Mouse (Mus musculus): ENCODE results near the gene Dnajb3. TPM values are rescaled to one million over a fixed set of nuclear protein-coding genes. Genes with fewer than 3 reads are reported as not detected.
A peak's percentile ranks its signal among the peaks of the same experiment; 100 is the strongest.
"Not testable (repeated sequence)": the region's sequence is repeated elsewhere in the genome, so short reads cannot be mapped to it uniquely, and the experiment has no call there.

Gene Dnajb3
- total RNA-seq, 2 experiments from 2014 or later, result not detected

DNA sequence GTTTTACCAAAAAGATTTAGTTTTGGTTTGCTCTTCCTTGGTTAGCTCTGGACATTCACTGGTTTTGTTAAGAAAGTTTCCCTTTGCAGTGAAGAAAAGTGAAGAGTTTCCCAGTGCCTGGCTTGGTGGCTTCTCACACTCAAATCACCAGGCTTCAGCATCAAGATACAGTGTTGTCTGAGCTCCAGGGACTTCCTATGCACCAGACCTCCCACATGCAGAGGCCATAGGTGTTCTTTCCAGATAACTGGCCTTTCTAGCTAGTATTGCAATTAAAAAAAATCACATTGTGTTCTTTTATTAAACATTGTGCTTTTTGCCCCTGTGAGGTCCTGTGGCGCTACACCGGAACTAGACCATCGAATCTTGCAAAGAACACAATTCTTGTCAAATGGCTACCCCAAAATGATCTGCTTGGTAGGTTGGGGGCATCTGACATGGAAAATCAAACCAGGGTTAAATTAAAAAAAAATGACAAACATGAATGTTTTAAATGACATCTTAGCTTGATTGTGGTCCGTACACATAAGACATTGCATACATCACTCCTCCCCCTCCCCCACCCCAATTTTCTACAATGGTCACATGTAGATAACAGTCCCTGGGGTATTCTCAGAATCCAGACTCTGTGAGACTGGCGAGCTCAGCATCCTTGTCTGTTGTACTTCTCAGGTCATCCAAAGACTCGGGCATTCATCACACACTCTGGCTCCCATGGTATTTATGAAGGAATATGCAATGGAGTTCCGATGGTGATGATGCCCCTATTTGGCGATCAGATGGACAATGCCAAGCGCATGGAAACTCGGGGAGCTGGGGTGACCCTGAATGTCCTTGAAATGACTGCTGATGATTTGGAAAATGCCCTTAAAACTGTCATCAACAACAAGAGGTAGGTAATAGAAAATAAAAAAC is 10.1 kb upstream of the Dnajb3 start:
- DNase-seq (ENCODE audit: low spot score), result peak; percentile 1

DNA sequence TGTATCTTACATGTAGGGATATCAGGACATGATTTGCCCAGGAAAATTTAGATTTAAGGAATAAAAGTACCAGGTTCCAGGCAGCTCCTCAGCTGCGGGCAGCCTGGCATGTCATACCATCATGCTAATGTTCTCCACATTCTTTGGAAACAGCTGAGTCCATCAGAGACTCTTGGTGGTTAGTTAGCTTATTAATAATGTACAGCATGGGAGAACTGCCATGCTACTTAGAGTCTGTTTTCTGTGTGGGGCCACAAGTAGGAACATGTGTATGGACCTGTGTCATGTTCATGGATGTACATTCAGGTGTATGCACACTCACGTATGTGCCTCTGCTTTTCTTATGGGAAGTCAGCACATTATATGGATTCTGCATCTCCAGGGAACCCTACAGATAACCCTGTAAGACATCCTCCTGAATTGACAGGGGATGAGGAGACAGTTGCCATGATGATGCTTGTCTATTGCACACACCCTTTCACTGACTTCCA is 8.9 kb upstream of the Dnajb3 start:
- DNase-seq (ENCODE audit: low spot score), result peak; percentile 9

DNA sequence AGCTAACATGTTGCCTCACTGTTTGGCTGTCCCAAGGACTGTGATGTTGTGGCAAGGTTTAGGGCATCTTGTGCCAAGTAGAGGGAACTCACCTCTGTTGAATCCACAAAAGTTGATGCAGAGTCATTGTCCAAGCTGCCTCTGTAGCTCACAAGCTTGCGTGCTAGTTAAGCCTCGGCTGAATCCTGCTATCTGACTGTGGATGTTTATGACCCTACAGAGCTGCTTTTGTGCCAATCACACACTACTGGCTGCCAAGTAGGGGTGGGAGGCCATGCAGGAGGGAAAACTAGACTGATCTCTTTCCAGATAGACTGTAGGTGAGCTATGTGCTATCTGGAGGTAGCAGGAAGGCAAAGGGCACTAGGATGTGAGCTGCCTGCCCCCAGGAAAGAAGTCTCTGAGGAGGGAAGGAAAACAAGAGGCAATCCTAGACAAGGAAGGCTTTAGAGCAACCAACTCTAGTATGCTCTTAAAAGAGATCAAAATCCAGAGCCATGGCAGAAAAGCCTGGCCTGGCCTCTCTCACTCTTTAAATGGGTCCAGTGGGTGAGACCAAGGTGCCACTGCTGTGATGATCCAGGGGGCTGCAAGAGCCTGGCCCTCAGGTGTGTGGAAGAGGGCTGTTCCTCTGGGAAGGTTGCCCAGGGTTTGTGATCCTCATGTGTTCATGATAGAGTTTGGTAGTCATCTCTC is 8.3 kb upstream of the Dnajb3 start:
- DNase-seq (ENCODE audit: low spot score), result peak; percentile 3

DNA sequence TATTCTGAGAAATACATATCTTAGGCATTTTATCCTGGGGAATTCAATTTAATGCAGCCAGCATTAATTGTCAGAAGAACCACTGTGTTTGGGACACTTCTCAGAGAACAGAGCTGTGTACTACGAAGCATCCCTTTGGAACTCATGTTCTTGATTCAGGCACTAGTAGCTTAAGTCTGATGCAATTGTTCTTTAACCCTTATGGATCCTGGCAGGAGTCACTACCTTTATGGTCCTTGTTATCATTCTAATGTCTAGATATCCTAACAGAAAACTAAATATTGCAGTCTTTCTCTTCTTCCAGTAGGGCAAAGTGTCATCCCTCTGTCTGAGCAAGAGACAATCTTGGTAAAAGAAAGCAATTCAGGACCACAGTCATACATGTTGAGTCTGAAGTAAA is 7.5 kb upstream of the Dnajb3 start:
- no peak for DNase-seq (ENCODE audit: low spot score)

DNA sequence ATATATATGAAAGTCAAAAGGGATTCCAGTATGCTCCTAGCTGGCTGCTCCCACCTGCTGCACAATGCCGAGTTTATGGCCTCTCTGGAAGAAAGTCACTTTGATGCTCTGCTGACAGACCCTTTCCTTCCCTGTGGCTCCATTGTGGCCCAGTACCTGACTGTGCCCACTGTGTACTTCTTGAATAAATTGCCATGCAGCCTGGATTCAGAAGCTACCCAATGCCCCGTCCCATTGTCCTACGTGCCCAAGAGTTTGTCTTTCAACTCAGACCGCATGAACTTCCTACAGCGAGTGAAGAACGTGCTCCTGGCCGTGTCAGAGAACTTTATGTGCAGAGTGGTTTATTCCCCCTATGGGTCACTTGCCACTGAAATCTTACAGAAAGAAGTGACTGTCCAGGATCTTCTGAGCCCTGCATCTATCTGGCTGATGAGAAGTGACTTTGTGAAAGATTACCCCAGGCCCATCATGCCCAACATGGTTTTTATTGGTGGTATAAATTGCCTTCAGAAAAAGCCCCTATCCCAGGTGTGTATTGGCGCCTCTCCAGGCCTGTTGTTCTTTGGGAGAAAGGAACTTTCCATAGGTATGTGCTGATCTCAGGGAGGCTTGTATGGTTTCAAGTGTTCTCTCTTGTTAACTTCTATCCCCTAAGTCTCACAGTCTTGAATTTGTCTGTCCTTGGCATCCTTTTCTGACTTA is 6.9 kb upstream of the Dnajb3 start:
- DNase-seq (ENCODE audit: low spot score), result peak; percentile 7

DNA sequence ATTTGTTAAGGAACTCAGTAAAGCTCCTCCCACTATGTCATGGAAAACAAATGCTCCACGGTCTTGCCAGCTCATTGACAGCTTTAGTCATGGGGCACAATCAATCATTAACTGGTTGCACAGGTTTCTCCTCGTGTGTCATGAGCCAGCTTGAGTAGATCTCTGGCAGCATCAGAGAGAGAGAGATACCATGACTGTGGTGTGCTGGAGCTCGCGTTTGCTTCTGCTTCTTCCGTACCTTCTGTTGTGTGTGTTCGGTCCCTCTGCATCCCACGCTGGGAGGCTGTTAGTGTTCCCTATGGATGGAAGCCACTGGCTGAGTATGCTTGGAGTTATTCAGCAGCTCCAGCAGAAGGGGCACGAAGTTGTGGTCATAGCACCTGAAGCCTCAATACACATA is 6.2 kb upstream of the Dnajb3 start, which contains the start of gene Ugt1a1:
Gene Ugt1a1, plus strand, starts transcription at position 148 of the 400 bp plus-strand sequence.
- no peak for DNase-seq (ENCODE audit: low spot score)

DNA sequence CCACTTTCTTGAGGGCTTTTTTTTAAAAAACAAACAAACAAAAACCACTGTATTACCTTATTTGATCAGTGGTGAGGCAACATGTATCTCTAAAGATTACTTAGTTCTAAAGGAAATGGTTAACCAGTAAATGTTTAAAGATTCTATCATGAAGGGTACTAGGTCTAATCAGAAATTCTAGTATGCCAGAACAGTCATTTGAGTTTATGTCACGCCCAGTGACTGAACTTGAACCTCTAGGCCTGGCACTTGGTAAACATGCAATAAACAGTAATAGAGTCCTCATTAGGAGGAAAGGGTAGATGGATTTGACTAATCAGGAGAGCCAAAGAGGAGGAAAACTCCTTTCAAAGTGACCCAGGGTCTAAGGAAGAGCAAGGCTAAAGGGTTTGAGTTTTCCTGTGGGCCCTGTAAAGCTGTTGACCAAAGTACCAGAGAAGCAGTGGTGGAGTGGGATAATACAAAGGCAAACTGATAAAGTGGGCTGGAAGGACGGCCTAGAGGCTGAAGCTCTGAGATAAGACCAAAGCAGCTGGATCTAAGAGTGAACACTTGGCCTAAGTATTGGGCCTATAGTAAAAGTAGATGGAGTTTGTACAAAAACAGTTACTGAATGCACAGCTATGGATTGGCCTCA is 1.4 kb upstream of the Dnajb3 start:
- no peak for DNase-seq (ENCODE audit: low spot score)

DNA sequence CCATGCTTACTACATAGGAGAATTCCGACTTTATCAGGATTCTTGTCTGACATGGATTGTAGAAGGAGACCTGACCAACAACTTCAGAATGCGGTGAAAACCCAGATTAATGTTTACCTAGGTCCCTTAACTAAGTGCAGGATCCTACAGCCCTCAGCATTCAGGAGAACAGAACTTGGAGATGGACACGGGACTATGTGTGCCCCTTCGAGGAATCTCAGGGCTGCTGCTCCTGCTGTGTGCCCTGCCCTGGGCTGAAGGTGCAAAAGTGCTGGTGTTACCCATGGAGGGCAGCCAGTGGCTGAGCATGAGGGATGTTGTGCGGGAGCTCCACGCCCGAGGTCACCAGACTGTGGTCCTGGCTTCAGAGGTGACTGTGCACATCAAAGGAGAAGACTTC is 5.1 kb downstream of the Dnajb3 start, which contains the start of gene Ugt1a2:
Gene Ugt1a2, plus strand, starts transcription at position 146 of the 400 bp plus-strand sequence.
- DNase-seq (ENCODE audit: low spot score), result no peak

DNA sequence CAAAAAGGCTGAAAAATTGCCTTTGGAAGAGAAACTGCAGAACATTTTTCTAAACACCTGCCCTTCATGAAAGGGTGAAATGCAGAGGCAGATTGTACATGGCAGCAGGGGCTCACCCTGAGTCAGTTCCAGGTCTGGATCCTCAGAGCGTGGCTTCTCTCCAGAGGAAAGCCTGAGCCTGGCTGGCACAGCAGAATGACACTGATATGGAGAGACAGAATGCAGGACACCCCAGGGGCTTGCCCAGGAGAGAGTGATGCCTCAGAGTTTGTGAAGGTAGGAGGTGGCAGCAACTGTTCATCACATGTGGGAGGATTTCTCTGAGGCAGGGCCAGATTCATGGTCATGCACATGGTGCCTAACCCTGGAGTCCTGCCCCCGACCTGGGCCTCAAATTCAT is 5.6 kb downstream of the Dnajb3 start:
- no peak for DNase-seq (ENCODE audit: low spot score)

DNA sequence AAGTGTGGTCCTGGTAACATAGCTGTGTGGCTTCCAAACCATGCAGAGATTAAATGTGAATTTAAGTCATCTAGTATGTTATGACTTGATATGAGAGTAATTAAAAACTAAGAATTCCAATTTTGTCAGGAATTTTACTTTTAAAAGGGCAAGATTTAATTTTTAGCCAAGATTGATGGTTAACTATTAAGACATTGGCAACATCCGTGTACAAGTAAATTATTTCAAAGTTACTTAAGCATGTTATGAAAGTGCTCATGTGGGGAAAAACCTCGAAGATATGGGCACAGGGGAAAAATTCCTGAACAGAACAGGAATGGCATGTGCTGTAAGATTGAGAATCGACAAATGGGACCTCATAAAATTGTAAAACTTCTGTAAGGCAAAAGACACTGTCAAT is 8.1 kb downstream of the Dnajb3 start:
- no peak for DNase-seq (ENCODE audit: low spot score)

DNA sequence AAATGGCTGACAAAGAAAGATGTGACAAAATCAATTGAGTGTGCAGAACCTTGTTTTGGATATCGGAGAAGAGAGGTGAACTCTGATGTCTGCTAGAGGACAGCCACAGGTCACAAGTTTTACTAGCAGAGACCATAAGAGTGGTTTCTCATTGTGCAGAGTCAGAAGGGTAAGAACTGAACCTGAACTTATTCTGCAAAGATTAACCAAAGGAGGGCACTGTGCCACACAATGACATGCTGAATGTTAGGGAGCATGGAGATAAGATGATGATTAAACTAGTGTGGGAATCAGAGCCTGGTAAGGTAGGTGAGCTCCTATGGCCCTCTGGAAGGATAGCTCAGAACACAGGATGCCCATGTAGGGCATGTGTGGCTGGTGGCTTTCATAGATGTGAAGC is 9.9 kb downstream of the Dnajb3 start:
- no peak for DNase-seq (ENCODE audit: low spot score)

DNA sequence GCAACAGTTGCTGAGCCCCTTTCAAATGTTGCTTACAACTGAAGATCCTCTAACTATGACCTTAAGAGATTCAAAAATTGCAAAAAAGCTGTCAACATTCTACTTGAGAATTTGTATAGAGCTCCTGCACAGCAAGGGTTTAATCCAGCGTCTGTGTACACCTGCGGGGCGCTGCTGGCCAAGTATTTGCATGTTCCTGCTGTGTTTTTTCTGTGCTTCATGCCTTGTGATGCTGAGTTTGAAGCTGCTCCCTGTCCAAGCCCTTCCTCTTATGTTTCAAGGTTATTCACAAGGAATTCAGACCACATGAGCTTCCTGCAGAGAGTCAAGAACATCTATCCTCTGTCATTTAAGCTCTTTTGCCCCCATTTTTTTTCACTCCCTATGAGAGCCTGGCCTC is 13.4 kb downstream of the Dnajb3 start:
- no peak for DNase-seq (ENCODE audit: low spot score)

DNA sequence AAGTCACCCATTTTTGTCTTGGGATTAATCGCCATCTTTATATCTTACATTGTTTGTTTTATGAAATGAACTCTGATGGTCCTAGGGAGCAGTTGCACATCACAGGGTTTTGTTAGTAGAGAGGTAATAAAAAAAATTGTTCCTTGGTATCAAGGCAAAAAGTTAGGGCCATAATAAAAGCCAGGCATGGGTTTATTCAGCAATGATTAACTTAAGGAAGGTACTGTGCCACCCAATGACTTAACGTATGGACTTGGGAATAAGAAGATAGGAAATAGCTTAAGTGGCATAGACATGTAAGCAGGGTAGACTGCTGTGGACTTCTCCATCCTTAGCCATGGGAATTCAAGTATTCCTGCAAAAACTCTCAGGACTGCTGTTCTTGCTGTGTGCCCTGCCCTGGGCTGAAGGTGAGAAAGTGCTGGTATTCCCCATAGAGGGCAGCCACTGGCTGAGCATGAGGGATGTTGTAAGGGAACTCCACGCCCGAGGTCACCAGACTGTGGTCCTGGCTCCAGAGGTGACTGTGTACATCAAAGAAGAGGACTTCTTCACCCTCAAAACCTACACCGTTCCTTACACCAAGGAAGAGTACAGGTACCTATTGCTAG is 19.2 kb downstream of the Dnajb3 start:
- DNase-seq (ENCODE audit: low spot score), result no peak

DNA sequence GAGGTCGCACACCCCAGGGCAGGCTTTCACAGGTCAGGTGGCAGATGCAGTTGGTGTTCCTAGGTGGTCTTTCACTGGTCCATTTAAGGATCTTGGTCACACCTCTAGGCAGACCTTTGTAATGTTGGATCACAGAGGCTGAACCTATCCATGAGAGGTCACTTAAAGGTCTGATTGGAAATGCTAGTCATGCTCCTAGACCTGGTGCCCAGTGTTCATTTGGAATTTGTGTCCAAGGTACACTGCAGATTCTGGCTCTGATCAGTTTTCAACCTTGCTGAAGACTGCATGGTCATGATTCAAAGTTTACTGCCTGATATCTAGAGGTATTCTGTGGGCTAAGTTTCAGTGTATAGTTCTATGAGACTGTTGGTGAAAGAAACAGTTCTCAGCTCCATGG is 25.9 kb downstream of the Dnajb3 start:
- no peak for DNase-seq (ENCODE audit: low spot score)

DNA sequence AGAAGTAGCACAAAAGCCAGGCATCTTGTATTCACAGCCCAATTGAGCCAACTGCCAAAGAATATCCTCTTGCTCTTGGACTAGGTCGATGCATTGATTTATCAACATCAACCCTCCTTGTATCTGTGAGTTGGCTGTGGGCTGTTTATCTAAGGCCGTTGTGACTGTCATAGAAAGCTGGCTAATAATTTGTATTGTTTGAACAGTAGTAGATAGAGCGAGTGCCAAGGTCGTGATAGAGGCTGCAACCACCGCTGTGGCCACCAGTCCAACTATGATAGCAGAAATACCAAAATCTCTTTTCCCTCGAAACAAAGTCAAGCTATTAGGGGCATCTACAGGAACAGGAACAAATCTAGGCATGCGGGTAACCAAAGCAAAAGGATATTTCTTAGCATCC is 33.4 kb downstream of the Dnajb3 start:
- not testable (repeated sequence) for DNase-seq (ENCODE audit: low spot score)

DNA sequence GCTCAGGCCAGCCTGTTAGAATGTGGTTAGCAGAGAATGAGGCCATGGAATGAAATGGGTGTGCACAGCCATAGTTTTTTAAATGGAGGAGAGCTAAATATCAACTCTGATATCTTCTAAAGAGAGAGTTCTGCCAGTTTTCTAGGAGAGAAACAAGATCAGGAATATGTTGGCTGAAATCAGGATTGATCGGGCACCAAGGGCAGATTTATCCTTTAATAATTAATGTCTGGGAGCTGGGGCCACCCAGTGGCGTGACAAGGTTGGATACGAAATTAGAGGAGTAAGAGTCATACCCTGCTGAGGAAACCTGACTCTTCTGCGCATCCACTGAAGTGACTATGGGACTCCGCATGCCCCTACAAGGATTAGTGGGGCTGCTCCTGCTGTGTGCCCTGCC is 39.9 kb downstream of the Dnajb3 start, which contains the start of gene Ugt1a5:
Gene Ugt1a5, plus strand, starts transcription at position 302 of the 400 bp plus-strand sequence.
- DNase-seq (ENCODE audit: low spot score), result no peak

DNA sequence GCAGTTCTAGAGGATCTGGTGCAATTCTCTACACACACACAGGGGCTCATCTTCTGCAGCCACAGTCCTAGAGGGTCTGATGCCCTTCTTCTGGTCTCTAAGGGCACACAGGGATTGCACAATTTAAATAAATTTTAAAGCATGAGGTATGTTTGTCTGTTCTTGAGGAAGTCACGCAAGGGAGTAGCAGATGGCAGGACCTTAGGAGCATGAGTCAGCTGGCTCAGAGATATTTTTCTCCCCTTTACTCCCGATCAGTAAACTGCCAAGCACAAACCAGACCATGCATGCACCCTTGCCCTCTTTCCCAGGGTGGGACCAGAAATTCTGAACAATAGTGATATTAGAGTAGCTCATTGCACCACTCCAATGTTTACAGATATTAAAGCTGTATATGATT is 47.2 kb downstream of the Dnajb3 start:
- no peak for DNase-seq (ENCODE audit: low spot score)

Data from gastrocnemius, adult 18-20 months (tissue).